Mouse (Mus musculus): Measurements from ENCODE around the gene Mapk9.

GRCm38 (mm10) chr11:49811099-49811541 lies 35.4 kb upstream of the Mapk9 start:
- TF ChIP-seq CTCF (IDR thresholded peaks at IDR 0.05; ENCODE audit: low read depth, low read length) (no peak), GATA1 (IDR thresholded peaks at IDR 0.05; ENCODE audit: borderline replicate concordance, low read length) (no peak), TAL1 (conservative IDR thresholded peaks at IDR 0.05; ENCODE audit: low read depth, low read length) (no peak)

All from G1E (cell line).